Mouse (Mus musculus): ENCODE measurements around the gene Tmem186. TPM values are rescaled to one million over a fixed set of nuclear protein-coding genes. Genes with fewer than 3 reads are reported as not detected.

Gene Tmem186
- polyA plus RNA-seq, 1 experiment from 2014 or later = 17.2 TPM

GRCm38 (mm10) chr16:8639466-8640191 lies 2.1 kb upstream of the Tmem186 start:
- H3K36me3 ChIP-seq (ENCODE audit: control insufficient read depth, insufficient read depth, low read length) = peaks cover 11% of the 10 kb centered on the region; the same call in 1 of the 2 replicates

GRCm38 (mm10) chr16:8638131-8638530 lies 619 bp upstream of the Tmem186 start:
- 53% methylated on average over 7 of the region's 7 CpGs for WGBS
- H3K27me3 ChIP-seq (ENCODE audit: control insufficient read depth, insufficient read depth, low read length) = no peaks in the 10 kb centered on the region
- DNase-seq (ENCODE audit: low spot score) (no peak), ATAC-seq (ENCODE audit: insufficient number of reproducible peaks, low FRiP score, low TSS enrichment, low read depth) (no peak)
- H3K9ac ChIP-seq (ENCODE audit: low read length) = peak overlapping the region; percentile 86
- H3K4me3 ChIP-seq (ENCODE audit: low read depth, low read length) = peak overlapping the region; percentile 78
- H3K36me3 ChIP-seq (ENCODE audit: control insufficient read depth, insufficient read depth, low read length) = peaks cover 11% of the 10 kb centered on the region; the same call in 1 of the 2 replicates
- no peaks in the 10 kb centered on the region; the same call in 1 of the 2 replicates for H3K9me3 ChIP-seq (ENCODE audit: control insufficient read depth, low read length)
- H3K4me2 ChIP-seq (ENCODE audit: low read depth, severe bottlenecking) = peak overlapping the region; percentile 80
- H3K4me1 ChIP-seq (ENCODE audit: control insufficient read depth, insufficient read depth, low read length) = peaks cover 7% of the 10 kb centered on the region
- no peak overlapping the region; the same call in 1 of the 2 replicates for H3K27ac ChIP-seq (replicated peaks; ENCODE audit: low read depth, low read length)

More at GRCm38 (mm10) chr16:8639466-8640191, 2.1 kb upstream of the Tmem186 start:
- no peaks in the 10 kb centered on the region for H3K27me3 ChIP-seq (ENCODE audit: control insufficient read depth, insufficient read depth, low read length)
- peaks cover 7% of the 10 kb centered on the region for H3K4me1 ChIP-seq (ENCODE audit: control insufficient read depth, insufficient read depth, low read length)
- no peak overlapping the region for H3K9ac ChIP-seq (ENCODE audit: low read length)
- H3K4me2 ChIP-seq (ENCODE audit: low read depth, severe bottlenecking) = no peak overlapping the region
- DNase-seq (ENCODE audit: low spot score) (no peak), ATAC-seq (ENCODE audit: insufficient number of reproducible peaks, low FRiP score, low TSS enrichment, low read depth) (no peak)
- WGBS = 89% methylated on average over 11 of the region's 11 CpGs
- no peaks in the 10 kb centered on the region; the same call in 1 of the 2 replicates for H3K9me3 ChIP-seq (ENCODE audit: control insufficient read depth, low read length)
- no peak overlapping the region for H3K4me3 ChIP-seq (ENCODE audit: low read depth, low read length)
- no peak overlapping the region for H3K27ac ChIP-seq (replicated peaks; ENCODE audit: low read depth, low read length)

- H3K4me1 ChIP-seq (ENCODE audit: control insufficient read depth, insufficient read depth, low read length) = peaks cover 7% of the 10 kb centered on the region
- peak overlapping the region; percentile 80 for H3K4me2 ChIP-seq (ENCODE audit: low read depth, severe bottlenecking)
- peak; percentile 15; the same call in 1 of the 2 replicates for ATAC-seq (ENCODE audit: insufficient number of reproducible peaks, low FRiP score, low TSS enrichment, low read depth)
- peak overlapping the region; percentile 86 for H3K9ac ChIP-seq (ENCODE audit: low read length)
- no peaks in the 10 kb centered on the region; the same call in 1 of the 2 replicates for H3K9me3 ChIP-seq (ENCODE audit: control insufficient read depth, low read length)
- peak overlapping the region; percentile 78 for H3K4me3 ChIP-seq (ENCODE audit: low read depth, low read length)
- H3K36me3 ChIP-seq (ENCODE audit: control insufficient read depth, insufficient read depth, low read length) = peaks cover 9% of the 10 kb centered on the region; the same call in 1 of the 2 replicates
- no peaks in the 10 kb centered on the region for H3K27me3 ChIP-seq (ENCODE audit: control insufficient read depth, insufficient read depth, low read length)
- no peak for DNase-seq (ENCODE audit: low spot score)
- WGBS = under 1% methylated on average over 13 of the region's 13 CpGs
- H3K27ac ChIP-seq (replicated peaks; ENCODE audit: low read depth, low read length) = peak overlapping the region; percentile 67; the same call in 1 of the 2 replicates
These were observed 670 bp downstream of the Tmem186 start for GRCm38 (mm10) chr16:8636867-8637216.

- DNase-seq (ENCODE audit: low spot score) (no peak), ATAC-seq (ENCODE audit: insufficient number of reproducible peaks, low FRiP score, low TSS enrichment, low read depth) (no peak)
- Histone ChIP-seq H3K9me3 (ENCODE audit: control insufficient read depth, low read length) (no peaks in the 10 kb centered on the region; the same call in 1 of the 2 replicates), H3K4me1 (ENCODE audit: control insufficient read depth, insufficient read depth, low read length) (peaks cover 7% of the 10 kb centered on the region), H3K27me3 (ENCODE audit: control insufficient read depth, insufficient read depth, low read length) (no peaks in the 10 kb centered on the region), H3K9ac (ENCODE audit: low read length) (no peak overlapping the region), H3K36me3 (ENCODE audit: control insufficient read depth, insufficient read depth, low read length) (peaks cover 9% of the 10 kb centered on the region; the same call in 1 of the 2 replicates), H3K4me3 (ENCODE audit: low read depth, low read length) (no peak overlapping the region), H3K27ac (replicated peaks; ENCODE audit: low read depth, low read length) (no peak overlapping the region), H3K4me2 (ENCODE audit: low read depth, severe bottlenecking) (no peak overlapping the region)
- 85% methylated on average over 5 of the region's 5 CpGs for WGBS
These were observed 6.1 kb downstream of the Tmem186 start for GRCm38 (mm10) chr16:8631428-8631827.

GRCm38 (mm10) chr16:8630419-8630818 lies 7.1 kb downstream of the Tmem186 start:
- H3K27me3 ChIP-seq (ENCODE audit: control insufficient read depth, insufficient read depth, low read length) = no peaks in the 10 kb centered on the region
- WGBS = 75% methylated on average over 2 of the region's 2 CpGs

GRCm38 (mm10) chr16:8620315-8621115 lies 17.0 kb downstream of the Tmem186 start:
- no peaks in the 10 kb centered on the region; the same call in 1 of the 2 replicates for H3K9me3 ChIP-seq (ENCODE audit: control insufficient read depth, low read length)
- H3K27me3 ChIP-seq (ENCODE audit: control insufficient read depth, insufficient read depth, low read length) = no peaks in the 10 kb centered on the region
- H3K4me2 ChIP-seq (ENCODE audit: low read depth, severe bottlenecking) = no peak overlapping the region
- H3K4me1 ChIP-seq (ENCODE audit: control insufficient read depth, insufficient read depth, low read length) = no peaks in the 10 kb centered on the region
- no peak overlapping the region for H3K4me3 ChIP-seq (ENCODE audit: low read depth, low read length)
- WGBS = 87% methylated on average over 16 of the region's 16 CpGs
- no peaks in the 10 kb centered on the region for H3K36me3 ChIP-seq (ENCODE audit: control insufficient read depth, insufficient read depth, low read length)
- DNase-seq (ENCODE audit: low spot score) = no peak
- H3K27ac ChIP-seq (replicated peaks; ENCODE audit: low read depth, low read length) = no peak overlapping the region
- no peak for ATAC-seq (ENCODE audit: insufficient number of reproducible peaks, low FRiP score, low TSS enrichment, low read depth)
- H3K9ac ChIP-seq (ENCODE audit: low read length) = no peak overlapping the region

More at GRCm38 (mm10) chr16:8630419-8630818, 7.1 kb downstream of the Tmem186 start:
- H3K4me1 ChIP-seq (ENCODE audit: control insufficient read depth, insufficient read depth, low read length) = no peaks in the 10 kb centered on the region
- H3K36me3 ChIP-seq (ENCODE audit: control insufficient read depth, insufficient read depth, low read length) = peaks cover 4% of the 10 kb centered on the region; the same call in 1 of the 2 replicates
- ATAC-seq (ENCODE audit: insufficient number of reproducible peaks, low FRiP score, low TSS enrichment, low read depth) (no peak), DNase-seq (ENCODE audit: low spot score) (no peak)
- H3K4me2 ChIP-seq (ENCODE audit: low read depth, severe bottlenecking) = no peak overlapping the region
- H3K27ac ChIP-seq (replicated peaks; ENCODE audit: low read depth, low read length) = no peak overlapping the region
- no peak overlapping the region for H3K4me3 ChIP-seq (ENCODE audit: low read depth, low read length)
- no peak overlapping the region for H3K9ac ChIP-seq (ENCODE audit: low read length)
- H3K9me3 ChIP-seq (ENCODE audit: control insufficient read depth, low read length) = no peaks in the 10 kb centered on the region

GRCm38 (mm10) chr16:8619659-8620314 lies 17.7 kb downstream of the Tmem186 start:
- H3K4me2 ChIP-seq (ENCODE audit: low read depth, severe bottlenecking) = no peak overlapping the region
- DNase-seq (ENCODE audit: low spot score) (no peak), ATAC-seq (ENCODE audit: insufficient number of reproducible peaks, low FRiP score, low TSS enrichment, low read depth) (no peak)
- H3K27ac ChIP-seq (replicated peaks; ENCODE audit: low read depth, low read length) = no peak overlapping the region
- H3K36me3 ChIP-seq (ENCODE audit: control insufficient read depth, insufficient read depth, low read length) = no peaks in the 10 kb centered on the region
- no peaks in the 10 kb centered on the region; the same call in 1 of the 2 replicates for H3K9me3 ChIP-seq (ENCODE audit: control insufficient read depth, low read length)
- H3K4me3 ChIP-seq (ENCODE audit: low read depth, low read length) = no peak overlapping the region
- no peaks in the 10 kb centered on the region for H3K27me3 ChIP-seq (ENCODE audit: control insufficient read depth, insufficient read depth, low read length)
- no peaks in the 10 kb centered on the region for H3K4me1 ChIP-seq (ENCODE audit: control insufficient read depth, insufficient read depth, low read length)
- no peak overlapping the region for H3K9ac ChIP-seq (ENCODE audit: low read length)
- WGBS = 36% methylated on average over 10 of the region's 10 CpGs

GRCm38 (mm10) chr16:8613447-8613846 lies 24.1 kb downstream of the Tmem186 start:
- ATAC-seq (ENCODE audit: insufficient number of reproducible peaks, low FRiP score, low TSS enrichment, low read depth) (no peak), DNase-seq (ENCODE audit: low spot score) (no peak)
- H3K9me3 ChIP-seq (ENCODE audit: control insufficient read depth, low read length) = no peaks in the 10 kb centered on the region
- no peak overlapping the region for H3K27ac ChIP-seq (replicated peaks; ENCODE audit: low read depth, low read length)
- H3K36me3 ChIP-seq (ENCODE audit: control insufficient read depth, insufficient read depth, low read length) = no peaks in the 10 kb centered on the region
- H3K4me2 ChIP-seq (ENCODE audit: low read depth, severe bottlenecking) = no peak overlapping the region
- 89% methylated on average over 3 of the region's 3 CpGs for WGBS
- no peaks in the 10 kb centered on the region for H3K27me3 ChIP-seq (ENCODE audit: control insufficient read depth, insufficient read depth, low read length)
- H3K4me1 ChIP-seq (ENCODE audit: control insufficient read depth, insufficient read depth, low read length) = no peaks in the 10 kb centered on the region
- H3K9ac ChIP-seq (ENCODE audit: low read length) = no peak overlapping the region
- H3K4me3 ChIP-seq (ENCODE audit: low read depth, low read length) = no peak overlapping the region

Data from limb, embryonic 11.5 days (tissue).